Mouse (Mus musculus): ENCODE measurements at regions not wholly inside any gene's neighbourhood (a gene's known extent, or its start where the extent isn't known, plus 50 kb on each side); places are given as distances from the start of the nearest gene placed in this dataset.
A peak's percentile ranks its signal among the peaks of the same experiment; 100 is the strongest.

GRCm38 (mm10) chr11:19767316-19767715, 156.9 kb upstream of the Spred2 start:
- no peak for DNase-seq

GRCm38 (mm10) chr11:19767871-19768270, 156.3 kb upstream of the Spred2 start:
- DNase-seq = no peak

- no peak for DNase-seq
Observed at GRCm38 (mm10) chr11:19768962-19769361, 155.2 kb upstream of the Spred2 start.

- DNase-seq = no peak
Observed at GRCm38 (mm10) chr11:19774010-19774409, 150.2 kb upstream of the Spred2 start.

- DNase-seq = no peak
Observed at GRCm38 (mm10) chr11:19775741-19776140, 148.4 kb upstream of the Spred2 start.

GRCm38 (mm10) chr11:19776473-19777200, 147.5 kb upstream of the Spred2 start:
- no peak for DNase-seq

GRCm38 (mm10) chr11:19778191-19778590, 146.0 kb upstream of the Spred2 start:
- DNase-seq = no peak

- DNase-seq = no peak
Observed at GRCm38 (mm10) chr11:19785110-19785509, 139.1 kb upstream of the Spred2 start.

GRCm38 (mm10) chr11:19796950-19797670, 127.1 kb upstream of the Spred2 start:
- no peak for DNase-seq

- no peak for DNase-seq
Observed at GRCm38 (mm10) chr11:19809359-19809758, 114.8 kb upstream of the Spred2 start.

GRCm38 (mm10) chr11:19811271-19811991, 112.7 kb upstream of the Spred2 start:
- no peak for DNase-seq

- DNase-seq = no peak
Observed at GRCm38 (mm10) chr11:19811992-19812690, 112.0 kb upstream of the Spred2 start.

- no peak for DNase-seq
Observed at GRCm38 (mm10) chr11:19813549-19813948, 110.6 kb upstream of the Spred2 start.

GRCm38 (mm10) chr11:19822991-19823390, 101.2 kb upstream of the Spred2 start:
- DNase-seq = no peak

- no peak for DNase-seq
Observed at GRCm38 (mm10) chr11:19823461-19823895, 100.7 kb upstream of the Spred2 start.

GRCm38 (mm10) chr11:19826481-19827185, 97.5 kb upstream of the Spred2 start:
- DNase-seq = no peak

- DNase-seq = no peak
Observed at GRCm38 (mm10) chr11:19827996-19828395, 96.2 kb upstream of the Spred2 start.

GRCm38 (mm10) chr11:19828959-19829401, 95.2 kb upstream of the Spred2 start:
- DNase-seq = no peak

GRCm38 (mm10) chr11:19829564-19830279, 94.5 kb upstream of the Spred2 start:
- no peak for DNase-seq

GRCm38 (mm10) chr11:19830280-19831062, 93.7 kb upstream of the Spred2 start:
- peak; percentile 27 to 39 for DNase-seq

- no peak for DNase-seq
Observed at GRCm38 (mm10) chr11:19834561-19834960, 89.6 kb upstream of the Spred2 start.

Data from thymus, adult 18-20 months (tissue).